Mouse (Mus musculus) cerebellum, adult 11 months (tissue): Measurements from ENCODE around the gene Olfr1018.

Experiments
- DNase-seq: peaks from one replicate; pipeline ENCODE4 v3.0.0; 2022

Olfr1018 gene

DNA sequence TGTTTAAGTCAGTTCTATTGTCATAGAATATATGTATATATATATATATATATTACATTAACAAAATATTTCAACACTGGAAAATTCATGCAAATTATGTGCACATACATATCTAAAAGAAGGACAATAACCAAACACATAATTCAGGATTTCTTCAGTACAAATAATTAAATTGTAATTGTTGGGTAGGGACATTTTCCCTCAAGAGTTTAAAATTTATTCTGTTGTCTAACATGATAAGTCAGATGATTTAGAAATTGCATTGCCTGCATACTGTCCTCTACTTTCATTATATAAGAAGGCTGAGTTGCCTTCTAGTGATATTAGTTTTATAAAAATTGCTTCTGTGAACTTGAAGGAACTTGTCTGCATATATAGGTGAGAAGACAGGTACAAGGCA is at the start of gene Olfr1018:
TSS of gene Olfr1018 (plus strand) at position 301 of the 400 bp plus-strand sequence.
- no peak for DNase-seq

DNA sequence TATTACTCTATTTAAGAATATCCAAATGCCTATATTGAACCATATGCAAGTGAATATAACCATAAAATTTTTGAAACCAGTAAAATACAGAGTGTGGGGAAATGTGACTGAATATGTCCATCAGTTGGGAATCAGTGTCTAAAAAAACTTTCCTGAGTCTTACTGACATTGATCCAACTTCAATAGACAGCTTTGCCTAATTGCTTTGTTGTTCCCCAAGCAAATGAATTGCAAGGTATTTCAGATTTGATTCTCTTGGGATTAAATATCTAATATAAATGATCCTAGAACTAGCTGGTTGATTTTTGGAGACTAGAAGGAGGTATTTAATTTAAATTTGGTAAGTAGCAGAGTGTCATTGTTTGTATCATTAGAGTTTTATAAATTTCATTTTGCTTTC is 45.9 kb upstream of the Olfr1018 start, which contains the start of gene Olfr1014:
TSS of gene Olfr1014 (plus strand) at position 301 of the 400 bp plus-strand sequence.
- DNase-seq, result no peak

DNA sequence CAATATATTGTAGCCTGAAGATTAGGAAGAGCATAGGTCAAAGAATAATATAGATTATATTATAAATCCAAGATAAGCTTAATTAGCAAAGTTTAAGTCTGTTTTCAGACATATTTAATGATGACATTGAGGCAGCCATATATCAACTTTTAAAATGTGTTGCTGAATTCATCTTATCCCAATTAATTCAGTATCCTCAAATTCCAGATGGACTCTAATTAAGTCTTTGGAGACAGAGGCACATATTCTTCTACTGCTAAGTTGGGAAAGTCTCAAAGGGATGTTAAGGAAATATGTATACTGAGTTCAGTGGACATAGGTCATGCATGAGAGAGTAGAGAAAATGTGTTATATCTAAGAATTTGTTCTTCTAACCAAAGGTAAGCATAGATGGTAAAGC is 36.6 kb upstream of the Olfr1018 start, which contains the start of gene Olfr1015:
TSS of gene Olfr1015 (plus strand) at position 301 of the 400 bp plus-strand sequence.
- no peak for DNase-seq

DNA sequence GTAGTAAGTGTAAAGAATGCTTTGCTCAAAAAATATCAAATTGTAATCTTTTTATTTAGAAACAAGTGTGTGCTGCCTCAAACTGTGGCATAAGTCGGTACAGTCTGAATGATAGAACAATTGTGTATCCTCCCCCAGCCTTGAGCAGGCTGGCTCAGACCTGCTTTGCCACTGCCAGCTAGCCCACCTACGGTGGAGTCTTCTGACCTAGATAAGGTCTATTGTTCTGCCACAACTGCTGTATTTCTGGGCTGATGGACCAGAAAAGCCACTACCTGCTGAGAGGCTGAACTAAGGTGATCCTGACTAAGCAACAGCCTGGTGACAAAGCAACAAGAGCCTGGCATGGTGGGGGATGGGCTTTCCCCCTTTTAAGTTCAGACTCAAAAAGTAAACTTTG is 25.9 kb upstream of the Olfr1018 start:
- no peak for DNase-seq

DNA sequence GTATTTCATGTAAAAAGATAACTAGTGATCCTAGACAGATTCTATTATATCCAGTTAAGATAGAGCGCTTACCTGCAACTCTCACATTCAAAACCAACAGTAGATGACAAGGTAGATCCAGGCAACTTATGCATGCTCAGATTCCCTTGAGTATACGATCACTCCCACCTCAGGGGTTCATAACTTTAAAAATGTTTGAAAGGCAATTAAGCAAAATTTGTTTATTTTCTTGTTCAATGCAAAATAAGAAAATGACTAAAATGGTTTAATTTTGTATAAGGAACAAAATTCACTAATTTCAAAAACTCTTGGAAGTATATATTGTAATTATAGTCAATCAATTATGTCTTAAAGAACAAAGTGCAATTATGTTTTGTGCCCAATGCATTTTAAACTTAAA is 15.8 kb upstream of the Olfr1018 start, which contains the start of gene Olfr1016:
TSS of gene Olfr1016 (minus strand) at position 101 of the 400 bp plus-strand sequence.
- no peak for DNase-seq

GRCm38 (mm10) chr2:85804501-85804900 is 13.8 kb upstream of the Olfr1018 start:
- no peak for DNase-seq

GRCm38 (mm10) chr2:85845383-85845782 is 27.1 kb downstream of the Olfr1018 start, which contains the start of gene Olfr1019:
Gene Olfr1019 (minus strand): TSS chr2:85845483.
- no peak for DNase-seq

GRCm38 (mm10) chr2:85846730-85847129 is 28.5 kb downstream of the Olfr1018 start, which contains the start of gene Olfr1020:
Gene Olfr1020 (plus strand): TSS chr2:85847030.
- DNase-seq, result no peak

GRCm38 (mm10) chr2:85868294-85868693 is 50.0 kb downstream of the Olfr1018 start, which contains the start of gene Olfr1022:
Gene Olfr1022 (plus strand): TSS chr2:85868594.
- DNase-seq, result no peak
